Mouse (Mus musculus) adrenal gland (tissue): ENCODE data around the gene Zbtb16.

Experiments
- intact Hi-C: fragments of 180-260 bp; cut with DNase I; formaldehyde crosslinking; loops from one replicate; pipeline ENCODE4 v1.15.1; 2025

Gene Zbtb16

DNA sequence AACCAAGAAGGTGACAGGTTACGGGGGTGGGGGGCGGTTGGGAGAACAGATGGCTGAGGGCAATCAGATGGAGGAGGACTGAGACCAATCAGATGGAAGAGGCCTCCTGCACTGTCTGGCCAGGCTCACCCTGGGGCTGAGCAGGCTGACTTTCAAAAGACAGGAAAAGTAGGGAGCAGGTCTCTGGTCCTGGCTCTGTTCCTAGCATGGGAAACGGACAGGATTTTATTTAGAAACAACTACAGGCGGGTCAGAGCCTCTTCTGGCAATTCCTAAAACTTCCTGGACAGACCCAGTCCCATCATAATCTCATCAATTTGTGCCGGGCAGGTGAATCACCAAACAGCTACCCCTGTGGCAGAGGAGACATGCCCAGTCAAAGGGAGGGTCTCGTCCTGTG is 102.9 kb downstream of the Zbtb16 start:
- intact Hi-C loops, result no loop called here

DNA sequence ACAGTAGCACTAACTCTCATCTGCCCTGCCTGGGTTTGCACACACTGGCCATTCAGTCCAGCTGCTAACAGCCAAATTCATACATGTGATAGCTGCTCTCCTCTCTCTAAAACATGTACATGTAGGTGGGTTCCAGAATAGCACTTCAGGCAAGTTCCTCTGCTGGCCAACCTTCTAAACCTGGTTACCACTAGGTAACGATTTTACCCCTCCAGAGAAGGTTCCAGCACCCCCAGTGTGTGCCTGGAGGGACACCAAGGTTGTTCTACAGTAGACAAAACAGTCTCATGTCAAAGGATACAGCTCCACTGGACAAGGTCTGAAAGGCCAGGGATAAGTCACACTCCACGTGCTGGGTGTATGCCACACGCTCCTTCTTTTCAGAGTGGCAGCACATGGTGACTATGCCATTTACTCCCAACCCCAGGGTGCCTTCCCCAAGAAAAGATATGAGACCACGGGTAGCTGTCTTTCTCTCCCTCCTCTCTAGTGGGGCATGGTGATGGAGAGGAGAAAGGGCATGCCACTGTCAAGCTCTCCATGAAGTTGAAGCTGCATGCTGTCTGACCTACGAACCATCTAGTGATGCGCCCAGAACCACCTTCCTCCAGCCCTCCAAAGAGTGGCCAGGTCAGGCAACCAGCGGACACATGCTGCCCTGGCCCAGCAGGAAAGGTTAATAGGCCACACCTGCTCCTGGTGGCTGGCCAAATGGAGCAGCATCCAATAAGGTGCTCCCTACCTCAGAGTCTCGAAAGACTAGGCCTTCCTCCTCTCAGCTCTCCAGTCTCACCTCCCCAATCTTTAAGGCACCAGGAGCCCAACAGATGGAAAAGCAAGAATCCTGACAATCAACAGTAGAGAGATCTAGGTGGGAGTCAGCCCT is 104.1 kb downstream of the Zbtb16 start:
- intact Hi-C loops, result no loop called here

DNA sequence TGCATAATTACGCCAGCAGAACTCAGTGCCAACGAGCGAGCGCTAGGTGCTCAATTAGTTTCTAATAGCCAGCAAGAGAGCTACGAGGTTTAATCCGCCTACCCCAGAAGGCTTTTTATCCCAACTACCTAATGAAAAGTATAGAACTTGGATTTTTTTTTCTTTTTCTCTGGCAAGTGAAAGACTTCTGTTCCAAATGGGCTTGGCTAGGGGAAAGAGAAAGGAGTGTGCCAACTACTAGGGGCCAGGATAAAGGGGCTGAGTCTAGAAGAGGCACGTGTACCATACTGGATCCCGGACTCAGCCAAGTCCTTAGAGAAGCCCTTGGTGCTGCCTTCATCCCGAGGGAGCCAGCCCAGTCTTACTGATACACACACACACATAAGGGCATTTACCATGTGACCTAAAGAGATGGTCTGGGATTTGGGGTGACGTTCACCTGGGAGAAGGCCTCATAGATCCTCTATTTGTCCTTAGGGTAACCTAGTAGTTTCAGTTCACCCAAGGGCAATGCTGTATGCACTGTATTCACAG is 105.5 kb downstream of the Zbtb16 start:
- intact Hi-C loops, result no loop called here

DNA sequence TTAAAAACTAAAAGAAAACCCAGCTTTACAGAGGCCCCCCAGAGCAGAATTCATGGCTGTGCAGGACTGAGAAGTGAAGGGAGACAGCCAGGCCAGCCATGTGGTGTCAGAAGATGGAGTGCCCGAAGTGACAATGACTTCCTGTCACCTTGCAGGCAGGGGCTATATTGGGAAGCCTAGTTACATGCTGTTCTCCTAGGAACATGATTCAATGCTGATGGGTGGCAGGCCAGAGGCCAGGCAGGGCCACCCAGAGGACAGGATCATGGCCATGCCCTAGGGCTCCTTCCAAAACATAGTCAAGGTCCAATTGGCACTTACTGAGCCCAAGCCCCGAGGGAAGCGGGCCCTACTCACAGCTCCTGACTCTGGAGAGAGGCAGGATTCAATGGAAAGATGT is 106.6 kb downstream of the Zbtb16 start:
- intact Hi-C loops, result no loop called here

DNA sequence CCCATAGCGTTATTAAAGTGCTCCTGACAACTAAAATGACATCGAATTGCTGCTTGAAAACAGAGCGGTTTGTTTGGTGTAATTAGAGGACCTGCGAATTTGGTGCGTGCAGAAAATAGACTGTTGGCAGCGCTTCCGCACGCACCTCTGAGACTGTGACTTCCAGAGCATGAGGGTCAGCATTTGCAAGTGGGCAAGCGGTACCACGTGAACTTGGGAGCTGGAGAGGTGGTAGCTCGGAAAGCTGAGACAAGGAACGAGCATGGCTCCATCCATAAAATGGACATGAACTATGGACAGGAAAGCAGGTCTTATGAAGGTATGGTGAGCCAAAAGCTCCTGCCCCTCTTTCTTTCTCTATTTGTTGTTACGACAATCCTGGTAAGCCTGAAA is 107.3 kb downstream of the Zbtb16 start:
- intact Hi-C loops, result no loop called here

DNA sequence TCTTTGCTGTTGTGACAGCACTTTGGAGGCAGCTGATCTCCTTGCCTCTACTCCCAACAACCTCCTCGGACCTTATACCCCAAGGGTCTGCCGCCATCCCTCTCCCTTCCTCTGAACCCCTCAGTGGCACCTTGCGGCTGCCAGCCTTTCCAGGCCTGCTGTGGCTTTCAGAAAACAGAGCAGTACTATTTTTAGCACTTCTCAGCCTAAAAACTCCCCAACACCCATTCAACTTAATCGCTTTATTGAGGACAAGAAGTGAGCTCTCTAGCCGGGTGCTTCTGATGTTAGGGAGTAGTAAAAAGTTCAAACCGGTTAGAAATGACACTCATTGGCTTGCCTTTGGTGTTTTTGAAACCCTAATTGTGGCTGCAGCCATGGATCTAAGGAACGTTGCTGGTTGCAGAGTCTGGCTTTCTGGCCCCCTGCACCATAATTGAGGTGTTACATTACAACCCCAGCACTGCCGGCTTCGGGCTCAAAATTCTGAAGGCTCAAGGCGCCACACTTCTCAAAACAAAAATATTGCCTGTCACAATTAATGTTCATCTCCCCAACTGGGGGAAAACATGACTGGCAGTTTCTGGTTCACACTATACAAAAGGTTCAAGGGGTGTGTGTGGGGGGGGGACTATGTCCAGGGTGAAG is 107.8 kb downstream of the Zbtb16 start:
- intact Hi-C loops, result no loop called here

DNA sequence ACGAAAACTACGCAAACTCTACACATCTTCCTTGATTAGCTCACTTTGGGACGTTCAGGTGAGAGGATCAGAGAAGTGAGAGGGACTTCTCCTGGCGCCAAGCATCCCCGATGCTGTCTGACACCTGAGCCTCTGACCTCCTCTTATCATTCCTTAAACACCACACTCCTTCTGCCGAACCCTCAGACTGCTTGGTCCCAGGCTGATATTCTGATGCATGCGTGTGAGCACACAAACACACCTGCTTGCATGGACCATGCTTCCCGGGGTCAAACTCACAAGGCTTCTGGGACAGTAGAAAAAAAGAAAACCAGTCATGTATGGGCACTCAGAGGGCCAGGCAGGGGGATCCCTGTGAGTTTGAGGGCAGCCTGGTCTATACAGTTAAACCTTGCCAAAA is 109.7 kb downstream of the Zbtb16 start:
- intact Hi-C loops, result no loop called here

DNA sequence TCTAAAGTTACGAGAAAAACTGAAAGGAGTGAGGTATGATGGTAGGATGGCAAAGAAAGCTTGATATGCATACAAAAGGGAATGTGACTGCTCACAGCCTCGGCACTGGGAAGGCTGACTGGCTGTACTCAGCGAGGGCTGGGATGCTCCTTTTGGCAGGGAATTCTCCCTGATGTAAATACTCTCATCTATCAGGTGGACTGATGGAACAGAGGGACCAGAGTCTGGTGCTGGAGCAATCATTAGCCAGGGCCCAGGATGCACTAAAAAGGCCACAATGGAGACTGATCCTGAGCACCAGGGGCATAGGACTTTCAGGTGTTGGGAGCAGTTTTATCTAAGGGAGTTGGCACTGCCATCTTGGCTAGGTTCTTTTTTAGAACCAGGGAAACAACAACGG is 110.1 kb downstream of the Zbtb16 start:
- intact Hi-C loops, result no loop called here

DNA sequence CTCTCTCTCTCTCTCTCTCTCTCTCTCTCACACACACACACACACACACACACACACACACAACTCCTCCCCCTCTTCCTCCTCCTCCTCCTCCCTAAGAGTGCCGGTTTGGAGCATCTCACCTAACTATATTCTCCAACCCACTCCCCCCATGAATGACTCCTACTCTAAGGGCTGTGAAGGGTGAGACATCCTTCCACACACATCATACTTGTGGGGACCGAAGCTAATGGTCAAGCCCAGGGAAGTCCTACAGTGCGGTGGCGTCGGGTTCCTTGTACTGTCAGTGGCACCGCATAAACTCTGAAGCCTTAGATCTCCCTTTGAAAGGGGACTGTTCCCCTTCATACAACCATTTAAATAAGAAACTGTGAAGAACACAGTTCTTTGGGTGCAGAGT is 110.9 kb downstream of the Zbtb16 start:
- intact Hi-C loops, result no loop called here

DNA sequence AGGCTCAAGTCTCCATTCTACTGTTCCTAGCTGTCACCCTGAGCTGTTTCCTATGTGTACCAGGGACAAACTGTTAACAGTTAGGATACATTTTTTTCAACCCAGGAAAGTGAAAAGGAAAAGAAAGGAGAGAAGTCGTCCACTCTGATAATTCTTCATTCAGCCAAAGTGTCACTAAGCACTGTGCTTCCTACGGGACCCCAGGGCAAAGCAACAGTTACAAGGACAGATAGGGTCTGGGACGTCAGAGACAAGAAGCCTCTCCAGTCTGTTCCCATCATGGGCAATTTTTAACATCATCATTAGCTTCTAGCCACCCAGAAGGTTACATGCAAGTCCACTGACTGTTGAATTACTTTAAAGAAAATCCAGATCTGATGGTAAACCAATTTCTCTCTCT is 111.3 kb downstream of the Zbtb16 start:
- intact Hi-C loops, result no loop called here

DNA sequence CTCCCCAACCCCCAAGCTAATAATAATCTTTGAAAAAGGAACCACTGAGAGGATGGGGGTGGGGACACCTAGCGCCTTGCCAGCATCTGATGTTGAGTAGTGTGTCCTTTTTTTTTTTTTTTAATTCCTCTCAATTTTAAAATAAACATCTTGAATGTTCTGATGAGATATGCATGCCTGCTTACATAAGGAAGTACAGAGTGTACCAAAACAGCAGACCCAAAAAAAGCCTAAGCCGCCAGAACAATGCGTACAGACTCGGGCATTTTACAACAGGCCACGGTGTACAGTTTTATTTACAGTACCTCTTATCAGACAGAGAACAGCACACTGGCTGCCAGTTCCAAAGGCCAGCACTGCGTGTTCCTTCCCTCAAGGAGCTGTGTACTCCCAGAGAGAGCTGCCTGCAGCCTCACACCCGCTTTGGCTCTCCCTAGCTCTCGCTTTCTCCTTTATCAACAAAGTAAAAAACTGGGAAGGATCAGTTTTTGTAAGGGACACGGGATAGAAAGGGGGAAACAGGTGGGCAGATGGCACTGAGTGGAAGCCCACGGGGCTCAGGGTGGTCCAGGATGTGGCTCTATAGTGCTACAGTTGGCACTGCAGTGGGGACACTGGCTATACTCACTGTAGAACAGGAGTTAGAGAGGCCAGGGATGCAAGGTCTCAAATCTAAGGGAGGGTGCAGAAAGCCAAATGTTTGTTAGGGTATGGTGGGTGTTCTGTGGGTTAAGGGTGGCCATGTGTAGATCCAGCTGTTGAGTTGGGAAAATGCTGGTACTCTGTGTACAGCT is 112.3 kb downstream of the Zbtb16 start:
- intact Hi-C loops, result no loop called here

DNA sequence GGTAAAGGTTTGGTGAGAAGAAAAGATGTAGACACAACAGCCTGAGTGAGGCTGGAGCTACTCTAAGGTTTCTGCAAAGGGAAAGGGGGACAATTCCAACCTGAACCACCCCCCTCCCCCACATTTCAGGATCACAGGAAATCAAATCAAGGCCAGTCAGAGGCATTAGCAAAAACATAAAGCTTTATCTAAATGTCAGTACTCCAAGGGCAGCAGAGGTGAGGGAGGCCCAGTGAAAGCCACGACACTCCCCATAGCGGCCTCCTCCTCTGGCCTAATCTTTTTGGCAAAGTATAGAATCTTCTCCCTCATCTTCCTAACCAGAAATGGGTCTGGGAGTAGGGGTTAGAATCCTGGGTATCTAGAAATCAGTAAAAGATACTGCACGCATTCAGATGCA is 113.0 kb downstream of the Zbtb16 start:
- intact Hi-C loops, result no loop called here

DNA sequence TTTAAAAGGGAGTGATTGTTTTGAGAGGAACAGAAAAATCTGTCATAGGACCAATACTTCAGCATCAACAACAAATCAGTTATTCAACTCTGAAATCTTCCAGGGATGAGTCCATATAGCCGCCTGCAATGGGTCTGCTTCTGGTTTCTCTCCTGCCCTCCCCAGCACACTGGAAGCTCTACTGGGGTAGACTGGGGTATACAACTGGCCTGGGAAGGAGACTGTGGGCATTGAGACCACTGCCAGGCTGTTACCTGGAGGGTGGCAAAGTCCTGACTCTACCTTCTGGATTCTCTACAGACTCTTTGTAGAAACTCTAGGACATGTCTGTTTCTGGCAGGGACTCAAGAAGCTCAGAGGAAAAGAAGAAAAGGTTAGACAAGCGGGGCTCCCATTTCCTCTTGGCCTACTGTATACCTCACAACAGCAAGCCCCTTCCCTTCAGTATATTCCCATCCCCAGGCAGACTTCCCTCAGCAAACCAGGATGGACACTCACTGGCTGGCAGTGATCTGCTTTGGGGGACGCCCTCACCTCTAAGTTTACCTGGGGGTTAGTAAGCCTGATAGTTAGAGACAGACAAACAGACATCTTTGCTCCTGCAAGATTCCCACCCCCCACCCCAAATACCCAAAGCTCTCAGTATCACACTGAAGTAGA is 113.6 kb downstream of the Zbtb16 start:
- intact Hi-C loops, result no loop called here

DNA sequence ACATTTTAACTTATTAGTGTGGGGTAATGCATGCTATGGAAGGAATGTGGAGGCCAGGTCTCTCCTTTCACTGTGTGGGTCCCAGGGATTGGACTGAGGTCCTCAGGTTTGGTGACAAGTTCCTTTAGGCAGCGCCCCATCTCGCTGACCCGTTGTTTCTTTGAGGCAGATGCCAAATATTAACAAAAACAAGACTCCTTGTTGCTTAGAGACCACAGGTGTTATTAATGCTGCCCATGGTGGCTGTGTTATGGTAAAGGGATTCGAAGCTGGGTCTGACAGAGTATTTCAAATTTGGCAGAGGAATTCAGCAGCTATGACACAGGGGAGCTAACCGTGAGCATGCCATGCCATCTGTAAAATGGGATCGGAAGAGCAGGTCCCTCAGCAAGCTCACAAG is 114.4 kb downstream of the Zbtb16 start:
- intact Hi-C loops, result no loop called here

DNA sequence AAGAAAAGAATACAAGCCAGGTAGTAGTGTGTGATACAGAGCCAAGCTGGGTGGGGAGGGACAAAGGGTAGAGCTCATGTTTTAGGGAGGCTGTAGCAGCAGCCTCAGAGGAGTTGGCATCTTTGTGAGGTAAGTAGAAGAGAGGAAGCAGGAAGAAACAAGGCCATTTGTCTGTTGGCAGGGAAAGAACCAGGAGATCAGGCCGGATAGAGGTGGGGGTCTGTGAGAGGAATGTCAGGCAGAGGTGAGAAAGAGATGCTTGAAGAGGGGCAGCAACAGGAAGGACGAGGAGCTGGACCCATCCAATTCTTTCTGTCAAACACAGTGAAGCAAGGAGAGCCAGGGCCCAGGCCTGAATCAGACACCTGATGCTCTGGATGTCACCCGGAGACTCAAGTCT is 114.8 kb downstream of the Zbtb16 start:
- intact Hi-C loops, result no loop called here

DNA sequence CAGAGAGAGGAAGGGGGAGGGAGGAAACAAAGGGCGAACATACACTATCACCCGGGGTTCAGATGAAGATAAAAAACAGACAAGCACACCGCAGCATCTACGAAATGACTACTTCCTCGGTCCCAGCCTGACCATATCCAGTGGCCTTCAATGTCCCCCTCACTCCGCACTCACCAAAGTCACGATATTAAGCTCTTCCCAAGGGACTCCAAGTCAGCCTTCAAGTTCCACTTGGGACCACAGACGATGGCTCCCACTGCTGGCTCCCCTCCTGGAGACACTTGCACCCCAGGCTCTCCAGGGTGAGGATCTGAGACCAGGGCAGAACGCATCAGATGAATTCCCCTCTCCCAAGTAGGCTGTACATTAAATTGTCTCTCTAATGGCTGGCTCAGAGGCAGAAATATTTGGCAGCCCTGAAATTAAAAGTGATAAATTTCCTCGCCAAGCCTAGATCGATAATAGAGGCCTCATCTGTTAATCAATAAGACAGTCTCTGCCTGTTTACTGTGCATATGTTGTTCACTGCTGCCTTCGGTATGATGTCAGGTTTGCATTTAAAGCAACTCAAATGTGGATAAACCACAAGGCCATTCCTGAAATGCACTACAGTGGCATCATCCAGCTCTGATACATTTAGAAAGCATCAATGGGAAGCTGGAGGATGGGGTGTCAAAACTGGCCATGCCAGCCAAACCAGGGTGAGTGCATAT is 115.6 kb downstream of the Zbtb16 start:
- intact Hi-C loops, result no loop called here

DNA sequence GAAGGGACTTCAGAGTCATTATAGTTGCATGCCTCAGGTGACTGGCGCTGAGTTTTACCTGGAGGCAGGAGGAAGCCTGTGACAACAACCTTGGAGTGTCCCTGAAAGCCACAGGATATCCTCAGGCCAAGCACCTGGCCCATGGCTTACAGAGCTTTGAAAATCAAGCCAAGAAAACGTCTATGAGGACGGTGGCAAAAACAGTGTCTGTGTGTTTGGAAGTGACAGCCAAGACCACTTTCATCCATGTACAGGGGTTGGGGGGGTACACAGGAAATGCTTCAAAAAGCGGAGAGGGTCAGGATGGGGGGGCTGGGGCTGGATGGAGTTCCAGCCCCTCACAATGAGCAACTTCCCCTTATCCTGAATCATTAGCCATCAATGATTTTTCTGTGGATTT is 116.4 kb downstream of the Zbtb16 start:
- intact Hi-C loops, result no loop called here

DNA sequence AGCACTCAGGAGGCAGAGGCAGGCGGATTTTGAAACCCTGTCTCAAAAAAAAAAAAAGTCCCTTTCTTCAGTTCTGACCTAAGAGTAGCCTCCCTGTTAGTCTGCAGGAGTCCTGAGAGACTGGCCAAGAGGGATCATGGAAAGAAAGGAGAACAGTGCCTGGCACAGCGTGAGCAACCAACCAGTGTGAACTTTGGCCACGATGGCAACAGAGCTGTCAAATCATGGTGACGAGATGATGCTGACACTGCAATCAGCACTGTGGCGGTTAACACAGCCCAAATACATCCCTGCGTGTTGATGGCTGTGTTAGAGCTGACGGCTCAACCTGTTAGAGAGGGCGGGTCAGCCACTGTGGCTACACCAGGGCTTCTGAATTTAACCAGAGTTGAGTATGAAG is 119.5 kb downstream of the Zbtb16 start:
- intact Hi-C loops, result no loop called here

DNA sequence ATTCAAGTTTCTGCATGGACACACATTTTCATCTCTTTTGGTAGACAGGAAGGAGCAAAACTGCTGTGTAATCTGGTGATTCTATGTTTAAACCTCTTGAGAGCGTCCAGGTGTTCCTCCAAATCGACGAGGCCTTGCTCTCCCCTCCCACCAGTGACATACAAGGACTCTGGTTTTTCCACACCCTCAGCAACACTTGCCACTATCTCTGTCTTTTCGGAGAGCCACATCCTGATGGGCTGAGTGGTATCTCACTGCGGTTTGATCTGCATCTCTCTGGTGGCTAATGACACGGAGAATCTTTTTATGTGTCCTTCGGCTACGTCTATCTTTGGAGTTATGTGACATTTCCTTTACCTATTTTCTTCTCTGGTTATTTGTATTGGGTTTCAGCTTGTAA is 121.0 kb downstream of the Zbtb16 start:
- intact Hi-C loops, result no loop called here

DNA sequence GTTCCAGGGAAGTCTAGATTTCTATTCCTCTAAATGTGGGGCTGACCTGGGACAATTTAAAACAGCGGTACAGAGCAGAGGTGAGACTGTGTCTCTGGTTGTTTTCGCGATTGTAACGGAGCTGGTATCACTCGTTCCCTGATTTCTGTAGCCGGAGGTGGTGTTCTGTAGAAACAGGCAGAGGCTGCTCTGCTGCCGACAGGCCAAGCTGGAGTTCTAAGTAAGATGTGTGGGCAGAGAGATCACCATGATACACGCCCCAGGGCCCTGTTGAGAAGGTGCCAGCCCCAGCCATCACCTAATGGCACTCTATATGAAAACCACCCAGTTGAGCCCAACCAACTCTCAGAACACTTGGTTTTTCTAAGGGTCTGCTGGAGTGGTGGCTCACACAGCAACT is 122.2 kb downstream of the Zbtb16 start:
- intact Hi-C loops, result no loop called here
